Mouse (Mus musculus): Measurements from ENCODE around the gene Brms1. TPM values are rescaled to one million over a fixed set of nuclear protein-coding genes. Genes with fewer than 3 reads are reported as not detected.

Gene Brms1
- polyA plus RNA-seq, 1 experiment from 2014 or later: 43.5 TPM

DNA sequence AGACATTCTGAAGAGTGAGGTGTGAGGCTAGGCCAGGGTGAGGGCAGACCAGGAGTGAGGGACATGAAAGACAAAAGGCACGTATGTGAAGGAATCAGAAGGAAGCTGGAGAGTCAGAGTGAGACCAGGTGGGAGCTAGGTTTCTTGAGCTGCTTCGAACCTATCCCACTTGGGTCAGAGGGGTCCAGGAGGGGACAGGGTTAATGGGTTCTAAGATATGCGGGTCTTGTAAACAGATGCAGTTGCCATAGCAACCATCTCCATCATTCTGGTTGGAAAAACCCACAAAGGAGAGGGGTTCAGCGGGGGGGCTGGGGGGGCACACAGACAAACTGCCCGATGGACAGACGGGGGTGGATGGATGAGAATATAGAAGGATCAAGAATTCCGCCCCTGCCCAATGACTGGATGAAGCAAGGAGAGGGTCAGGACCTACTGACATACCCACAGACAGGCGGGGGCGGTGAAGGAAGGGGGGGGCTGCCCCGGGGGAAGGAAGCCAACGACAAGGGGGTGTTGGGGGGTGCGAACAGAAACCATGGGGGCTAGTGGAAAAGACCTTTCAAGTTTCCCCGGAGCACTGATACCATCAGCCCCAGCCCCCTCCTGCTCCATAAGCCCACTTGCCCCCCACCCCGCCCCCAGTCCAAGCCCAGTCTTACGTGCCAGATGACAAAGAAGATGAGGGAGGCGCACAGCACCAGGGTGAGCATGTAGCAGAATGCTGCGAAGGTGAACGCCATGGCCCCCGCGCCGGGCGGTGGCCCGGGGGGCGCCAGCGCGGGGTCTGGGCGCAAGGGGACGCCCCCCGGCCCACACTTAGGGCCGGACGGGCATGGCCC, 56.6 kb downstream of the Brms1 start:
- peak overlapping the region; percentile 60 for H3K4me2 ChIP-seq
- ATAC-seq (ENCODE audit: low read depth): peak; percentile 25
- H3K9ac ChIP-seq: peak overlapping the region; percentile 92
- peaks cover 65% of the 10 kb centered on the region for H3K4me1 ChIP-seq (replicated peaks)
- WGBS: 2% methylated on average over 26 of the region's 31 CpGs
- no peaks in the 10 kb centered on the region for H3K27me3 ChIP-seq
- H3K27ac ChIP-seq (replicated peaks): peak overlapping the region; percentile 92
- no peaks in the 10 kb centered on the region for H3K9me3 ChIP-seq
- H3K4me3 ChIP-seq: peak overlapping the region; percentile 61
- peaks cover 50% of the 10 kb centered on the region for H3K36me3 ChIP-seq

- Histone ChIP-seq H3K27ac (replicated peaks) (peak within 1 kb of the TSS; percentile 92), H3K4me1 (replicated peaks) (peaks cover 60% of the 10 kb centered on the region), H3K4me3 (peak within 1 kb of the TSS; percentile 61), H3K9me3 (no peaks in the 10 kb centered on the region), H3K36me3 (peaks cover 50% of the 10 kb centered on the region), H3K4me2 (peak within 1 kb of the TSS; percentile 60), H3K27me3 (no peaks in the 10 kb centered on the region), H3K9ac (peak within 1 kb of the TSS; percentile 92)
- ATAC-seq (ENCODE audit: low read depth): peak; percentile 69
- 2% methylated on average over 47 of the region's 48 CpGs for WGBS
Measured at GRCm38 (mm10) chr19:5098363-5099143, 57.4 kb downstream of the Brms1 start, which contains the start of gene Cnih2. TSS of gene Cnih2 (minus strand) at chr19:5098521.

Other genes starting within 250 kb of the Brms1 start
- 94.7 and 110 TPM in 2 replicates for gene Rbm4, start 247.5 kb upstream of the Brms1 start, polyA plus RNA-seq (2015; fragmentation: Nextera tagmentation; extraction: Ambion mirVana)
- gene Gm21992, start 229.7 kb upstream of the Brms1 start, polyA plus RNA-seq (2015; fragmentation: Nextera tagmentation; extraction: Ambion mirVana): 28.5 and 37.3 TPM in 2 replicates
- 64.0 and 69.5 TPM in 2 replicates for gene Rbm14, start 229.7 kb upstream of the Brms1 start, polyA plus RNA-seq (2015; fragmentation: Nextera tagmentation; extraction: Ambion mirVana)
- 43.7 and 44.7 TPM in 2 replicates for gene Ccs, start 202.0 kb upstream of the Brms1 start, polyA plus RNA-seq (2015; fragmentation: Nextera tagmentation; extraction: Ambion mirVana)
- gene Ccdc87, start 202.0 kb upstream of the Brms1 start, polyA plus RNA-seq (2015; fragmentation: Nextera tagmentation; extraction: Ambion mirVana): 0.35 and 0.45 TPM in 2 replicates
- 66.7 and 70.4 TPM in 2 replicates for gene Ctsf, start 186.2 kb upstream of the Brms1 start, polyA plus RNA-seq (2015; fragmentation: Nextera tagmentation; extraction: Ambion mirVana)
- 3.1 and 3.2 TPM in 2 replicates for gene Actn3, start 163.4 kb upstream of the Brms1 start, polyA plus RNA-seq (2015; fragmentation: Nextera tagmentation; extraction: Ambion mirVana)
- gene Zdhhc24, start 162.7 kb upstream of the Brms1 start, polyA plus RNA-seq (2015; fragmentation: Nextera tagmentation; extraction: Ambion mirVana): 19.5 and 22.1 TPM in 2 replicates
- gene Bbs1, start 134.7 kb upstream of the Brms1 start, polyA plus RNA-seq (2015; fragmentation: Nextera tagmentation; extraction: Ambion mirVana): 7.6 and 9.4 TPM in 2 replicates
- gene Dpp3, start 113.1 kb upstream of the Brms1 start, polyA plus RNA-seq (2015; fragmentation: Nextera tagmentation; extraction: Ambion mirVana): 109 and 120 TPM in 2 replicates
- gene Peli3, start 98.2 kb upstream of the Brms1 start, polyA plus RNA-seq (2015; fragmentation: Nextera tagmentation; extraction: Ambion mirVana): 8.1 and 9.3 TPM in 2 replicates
- 105 and 117 TPM in 2 replicates for gene Mrpl11, start 79.2 kb upstream of the Brms1 start, polyA plus RNA-seq (2015; fragmentation: Nextera tagmentation; extraction: Ambion mirVana)
- gene Npas4, start 51.0 kb upstream of the Brms1 start, polyA plus RNA-seq (2015; fragmentation: Nextera tagmentation; extraction: Ambion mirVana): 0.12 and 0.25 TPM in 2 replicates
- 7.9 TPM in 2 replicates for gene Slc29a2, start 17.5 kb upstream of the Brms1 start, polyA plus RNA-seq (2015; fragmentation: Nextera tagmentation; extraction: Ambion mirVana)
- gene B4gat1, start 2.5 kb upstream of the Brms1 start, polyA plus RNA-seq (2015; fragmentation: Nextera tagmentation; extraction: Ambion mirVana): 61.1 and 64.5 TPM in 2 replicates
- gene AC124502.3, start 2.5 kb upstream of the Brms1 start, polyA plus RNA-seq (2015; fragmentation: Nextera tagmentation; extraction: Ambion mirVana): 3.1 and 5.1 TPM in 2 replicates
- gene Rin1, start 9.1 kb downstream of the Brms1 start, polyA plus RNA-seq (2015; fragmentation: Nextera tagmentation; extraction: Ambion mirVana): 1.4 TPM in 2 replicates
- gene Cd248, start 26.7 kb downstream of the Brms1 start, polyA plus RNA-seq (2015; fragmentation: Nextera tagmentation; extraction: Ambion mirVana): 26.3 and 28.2 TPM in 2 replicates
- 8.4 and 10.1 TPM in 2 replicates for gene Tmem151a, start 44.2 kb downstream of the Brms1 start, polyA plus RNA-seq (2015; fragmentation: Nextera tagmentation; extraction: Ambion mirVana)
- 51.3 and 67.5 TPM in 2 replicates for gene Yif1a, start 47.2 kb downstream of the Brms1 start, polyA plus RNA-seq (2015; fragmentation: Nextera tagmentation; extraction: Ambion mirVana)
- gene Cnih2, start 57.2 kb downstream of the Brms1 start, polyA plus RNA-seq (2015; fragmentation: Nextera tagmentation; extraction: Ambion mirVana): 267 and 318 TPM in 2 replicates
- gene Rab1b, start 65.7 kb downstream of the Brms1 start, polyA plus RNA-seq (2015; fragmentation: Nextera tagmentation; extraction: Ambion mirVana): 211 and 234 TPM in 2 replicates
- gene Klc2, start 77.2 kb downstream of the Brms1 start, polyA plus RNA-seq (2015; fragmentation: Nextera tagmentation; extraction: Ambion mirVana): 73.7 and 80.2 TPM in 2 replicates
- 36.3 and 41.0 TPM in 2 replicates for gene Pacs1, start 231.8 kb downstream of the Brms1 start, polyA plus RNA-seq (2015; fragmentation: Nextera tagmentation; extraction: Ambion mirVana)